Mouse (Mus musculus): Measurements from ENCODE around the gene Timmdc1. TPM values are rescaled to one million over a fixed set of nuclear protein-coding genes. Genes with fewer than 3 reads are reported as not detected.

Timmdc1 gene
- 19.7 and 19.9 TPM in 2 replicates for polyA plus RNA-seq (2016; fragmentation: Nextera tagmentation; extraction: Ambion mirVana)

DNA sequence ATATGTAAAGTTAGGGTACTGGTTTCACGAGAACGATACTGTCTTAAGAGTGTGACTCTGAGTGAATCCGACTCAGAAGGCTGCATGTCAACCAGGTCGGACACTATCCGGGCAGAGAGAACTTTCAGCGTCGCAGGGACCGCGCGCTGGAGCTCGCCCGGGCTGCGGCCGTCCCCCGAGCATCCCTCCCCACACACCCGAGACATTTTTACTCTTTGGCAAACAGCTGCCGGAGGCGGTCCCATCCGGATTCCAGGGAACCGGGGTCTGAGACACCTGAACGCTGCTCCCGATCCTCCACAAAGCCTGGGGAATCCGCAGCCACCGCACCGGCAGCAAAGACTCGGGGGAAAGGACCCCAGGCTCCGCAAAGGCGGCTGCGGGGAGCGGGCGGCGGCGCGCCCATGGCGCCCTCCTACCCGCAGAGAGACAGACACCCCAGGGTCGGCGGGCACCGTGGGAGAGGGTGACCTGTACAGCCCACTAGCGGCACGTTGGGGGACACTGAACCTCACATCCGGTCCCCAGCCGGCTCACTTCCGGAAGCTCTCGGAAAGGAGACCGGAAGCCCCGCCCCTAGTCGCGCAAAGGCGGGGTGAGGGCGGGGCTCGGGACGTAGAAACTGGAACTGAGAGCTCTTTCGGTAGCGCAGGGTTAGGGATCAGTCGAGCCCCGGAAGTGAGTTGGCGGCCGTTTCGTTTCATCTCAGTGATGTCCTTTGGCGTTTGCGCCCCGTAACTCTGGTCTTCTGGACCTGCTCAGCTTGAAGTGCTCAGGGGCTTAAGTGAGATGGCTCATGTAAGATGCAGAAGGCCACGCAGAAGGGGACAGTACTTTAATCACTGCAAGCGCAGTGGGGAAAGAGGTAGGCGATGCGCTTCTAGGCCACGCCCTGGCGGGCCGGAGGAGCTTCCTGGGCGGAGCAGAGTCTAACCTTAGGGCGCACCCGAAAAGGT, at the start of gene Timmdc1:
Gene Timmdc1 (minus strand): TSS at position 535 of the 956 bp plus-strand sequence.
- peak within 1 kb of the TSS; percentile 87 for H3K4me2 ChIP-seq
- WGBS (ENCODE audit: insufficient replicate concordance): under 1% methylated on average over 69 of the region's 73 CpGs
- H3K27ac ChIP-seq: peak within 1 kb of the TSS; percentile 99
- peaks cover 44% of the 10 kb centered on the region for H3K36me3 ChIP-seq
- peaks cover 23% of the 10 kb centered on the region for H3K4me1 ChIP-seq
- H3K27me3 ChIP-seq (replicated peaks): no peaks in the 10 kb centered on the region
- peak within 1 kb of the TSS; percentile 91 for H3K4me3 ChIP-seq
- H3K9ac ChIP-seq: peak within 1 kb of the TSS; percentile 94
- no peaks in the 10 kb centered on the region for H3K9me3 ChIP-seq (replicated peaks)
- peak; percentile 98 for ATAC-seq

DNA sequence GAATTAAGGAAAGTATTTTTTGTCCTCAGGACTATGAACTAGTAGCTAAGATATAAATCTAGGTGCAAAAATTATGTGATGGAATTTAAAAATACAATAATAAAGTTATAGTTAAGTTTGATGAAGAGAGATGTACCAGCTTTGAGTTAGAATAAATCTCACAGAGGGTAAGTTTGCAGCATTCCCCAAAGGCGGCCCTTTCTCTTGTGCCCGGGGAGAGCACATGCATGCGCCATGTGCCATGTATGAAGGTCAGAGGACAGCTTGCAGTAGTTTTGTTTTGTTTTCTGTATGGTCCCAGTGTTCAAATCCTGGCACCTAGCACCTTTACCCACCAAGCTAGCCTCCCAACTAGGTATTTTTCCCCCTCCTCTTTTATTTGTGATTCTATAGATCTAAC, 49.0 kb upstream of the Timmdc1 start:
- no peak for ATAC-seq
- no peaks in the 10 kb centered on the region for H3K4me1 ChIP-seq
- no peak overlapping the region for H3K9ac ChIP-seq
- no peak overlapping the region for H3K4me3 ChIP-seq
- H3K9me3 ChIP-seq (replicated peaks): no peaks in the 10 kb centered on the region
- 88% methylated on average over 3 of the region's 3 CpGs for WGBS (ENCODE audit: insufficient replicate concordance)
- H3K4me2 ChIP-seq: no peak overlapping the region
- peaks cover 84% of the 10 kb centered on the region for H3K36me3 ChIP-seq
- no peaks in the 10 kb centered on the region for H3K27me3 ChIP-seq (replicated peaks)
- H3K27ac ChIP-seq: no peak overlapping the region

DNA sequence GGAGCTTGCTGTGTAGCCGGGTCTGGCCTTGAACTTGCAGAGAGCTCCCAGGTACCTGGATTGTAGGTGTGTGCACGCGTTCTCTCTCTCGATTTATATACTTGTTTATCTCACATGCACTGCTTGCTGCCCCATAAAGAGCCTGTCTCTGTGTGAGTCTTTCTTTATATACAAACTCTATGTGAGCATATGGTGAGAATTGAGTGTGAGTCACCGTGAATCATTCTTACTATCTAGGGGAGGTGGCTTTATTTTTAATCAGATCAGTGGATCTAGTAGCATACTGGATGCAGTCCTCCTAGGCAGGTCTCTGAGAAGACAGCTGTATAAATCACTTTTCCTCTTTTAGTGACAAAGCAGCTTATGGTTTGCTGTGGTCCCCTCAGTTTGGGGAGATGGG, 45.7 kb upstream of the Timmdc1 start:
- Histone ChIP-seq H3K36me3 (peaks cover 81% of the 10 kb centered on the region), H3K4me3 (no peak overlapping the region), H3K9me3 (replicated peaks) (no peaks in the 10 kb centered on the region), H3K4me2 (no peak overlapping the region), H3K9ac (no peak overlapping the region), H3K27me3 (replicated peaks) (no peaks in the 10 kb centered on the region), H3K27ac (no peak overlapping the region), H3K4me1 (peaks cover 14% of the 10 kb centered on the region)
- no peak for ATAC-seq
- WGBS (ENCODE audit: insufficient replicate concordance): 83% methylated on average over 5 of the region's 5 CpGs

DNA sequence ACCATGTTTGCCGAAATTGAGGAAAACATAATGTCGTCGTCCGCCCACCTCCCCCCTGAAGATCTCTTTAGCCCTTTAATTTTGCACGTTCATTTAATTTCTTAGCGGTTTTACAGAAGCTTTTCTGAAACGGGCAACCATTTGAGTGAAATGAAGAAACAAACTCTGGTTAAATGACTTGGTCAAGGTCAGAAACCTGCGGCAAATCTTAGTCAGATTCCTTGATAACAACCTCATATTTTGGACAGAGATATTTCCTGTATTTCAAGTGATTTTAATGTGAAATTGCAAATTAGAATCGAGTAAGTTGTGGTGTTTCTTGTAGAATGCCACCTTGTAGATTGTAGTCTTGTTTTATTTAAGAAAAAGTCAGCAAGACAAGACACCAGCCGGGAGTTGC, 41.1 kb upstream of the Timmdc1 start:
- peaks cover 20% of the 10 kb centered on the region for H3K4me1 ChIP-seq
- H3K9ac ChIP-seq: peak overlapping the region; percentile 90
- no peaks in the 10 kb centered on the region for H3K9me3 ChIP-seq (replicated peaks)
- H3K36me3 ChIP-seq: peaks cover 37% of the 10 kb centered on the region
- peaks cover 19% of the 10 kb centered on the region for H3K27me3 ChIP-seq (replicated peaks)
- H3K27ac ChIP-seq: no peak overlapping the region
- ATAC-seq: no peak
- WGBS (ENCODE audit: insufficient replicate concordance): 25% methylated on average over 10 of the region's 10 CpGs
- peak overlapping the region; percentile 81 for H3K4me2 ChIP-seq
- peak overlapping the region; percentile 96 for H3K4me3 ChIP-seq

DNA sequence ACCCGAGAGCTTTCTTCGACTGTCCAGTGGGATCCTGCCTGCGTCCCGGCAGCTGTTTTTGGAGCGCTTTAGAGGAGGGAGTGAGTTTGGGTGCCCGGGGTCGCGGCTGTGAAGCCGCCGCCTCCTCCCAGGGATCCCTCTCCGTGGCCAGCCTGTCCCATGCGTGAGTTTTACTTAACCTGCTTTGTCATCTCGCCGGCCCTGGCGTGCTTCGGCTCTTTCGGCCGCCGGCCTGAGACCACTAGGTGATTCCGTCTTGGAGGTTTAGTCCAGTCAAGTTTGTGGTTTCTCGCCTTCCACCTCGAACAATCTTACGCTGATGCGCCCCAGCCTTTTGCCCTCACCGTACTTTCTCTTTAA, 40.5 kb upstream of the Timmdc1 start:
- Histone ChIP-seq H3K4me3 (peak overlapping the region; percentile 96), H3K36me3 (peaks cover 32% of the 10 kb centered on the region), H3K27me3 (replicated peaks) (peaks cover 23% of the 10 kb centered on the region), H3K9me3 (replicated peaks) (no peaks in the 10 kb centered on the region), H3K4me1 (peaks cover 20% of the 10 kb centered on the region), H3K9ac (peak overlapping the region; percentile 90), H3K27ac (peak overlapping the region; percentile 86), H3K4me2 (peak overlapping the region; percentile 81)
- peak; percentile 69 for ATAC-seq
- WGBS (ENCODE audit: insufficient replicate concordance): under 1% methylated on average over 25 of the region's 25 CpGs

DNA sequence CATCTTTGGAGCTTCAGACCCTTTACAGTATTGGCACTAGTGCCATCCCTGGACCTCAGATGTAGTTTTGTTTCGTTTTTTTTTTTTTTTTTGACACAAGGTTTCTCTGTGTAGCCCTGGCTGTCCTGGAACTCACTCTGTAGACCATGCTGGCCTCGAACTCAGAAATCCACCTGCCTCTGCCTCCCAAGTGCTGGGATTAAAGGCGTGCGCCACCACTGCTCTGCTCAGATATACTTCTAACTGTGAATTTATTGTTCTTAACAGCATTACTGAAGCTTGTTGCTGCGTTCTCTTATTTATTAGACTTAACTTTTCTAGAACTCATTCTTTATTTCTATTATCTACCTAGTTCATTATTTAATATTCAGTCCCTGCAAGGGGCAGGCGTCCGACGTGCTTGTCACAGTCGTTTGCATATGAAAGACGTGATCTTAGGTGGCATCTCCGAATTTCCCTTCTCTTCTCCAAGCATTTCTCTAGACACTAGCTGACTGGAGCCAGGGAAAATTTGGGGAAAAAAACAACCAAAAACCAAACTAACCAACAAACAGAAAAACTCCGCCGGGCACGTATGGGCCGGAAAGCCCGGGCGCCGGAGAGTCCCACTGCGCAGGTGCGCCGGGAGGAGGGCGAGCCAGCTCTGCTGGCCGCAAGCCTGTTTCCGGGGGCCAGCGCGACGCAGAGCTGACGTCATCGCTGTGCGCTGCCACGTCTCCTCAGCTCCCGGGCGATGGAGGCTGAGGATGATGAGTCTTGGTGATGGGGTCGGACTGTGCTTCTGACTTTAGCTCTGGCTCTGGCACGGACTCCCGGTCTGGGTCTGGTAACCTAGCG, 39.9 kb upstream of the Timmdc1 start:
- Histone ChIP-seq H3K36me3 (peaks cover 27% of the 10 kb centered on the region), H3K27ac (peak overlapping the region; percentile 86), H3K9me3 (replicated peaks) (no peaks in the 10 kb centered on the region), H3K9ac (peak overlapping the region; percentile 90), H3K4me3 (peak overlapping the region; percentile 96), H3K4me1 (peaks cover 20% of the 10 kb centered on the region), H3K4me2 (peak overlapping the region; percentile 81), H3K27me3 (replicated peaks) (peaks cover 26% of the 10 kb centered on the region)
- peak; percentile 95 for ATAC-seq
- WGBS (ENCODE audit: insufficient replicate concordance): 6% methylated on average over 37 of the region's 37 CpGs

DNA sequence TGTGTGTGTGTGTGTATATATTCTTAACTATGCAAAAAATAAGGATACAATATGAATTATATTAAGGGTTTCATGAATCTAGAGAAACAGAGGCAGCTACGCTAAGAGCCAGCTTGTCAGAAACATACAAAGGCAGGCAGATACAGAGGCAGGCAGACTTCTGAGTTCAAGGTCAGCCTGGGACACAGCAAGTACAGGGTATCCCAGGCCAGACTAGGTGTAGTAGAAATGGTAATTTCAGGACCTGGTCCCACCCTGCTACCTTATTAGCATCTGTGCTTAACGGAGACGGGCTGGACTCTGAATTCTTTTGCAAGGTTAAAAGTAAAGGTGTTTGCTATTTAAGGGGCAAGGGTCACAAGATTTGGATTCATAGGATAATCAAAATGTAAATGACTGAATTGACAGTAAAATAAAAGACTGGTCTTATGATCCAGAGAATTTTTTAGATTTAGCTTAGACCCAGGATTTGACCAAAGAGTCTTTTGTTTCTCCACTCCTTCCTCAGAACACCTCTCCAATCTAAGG, 35.8 kb upstream of the Timmdc1 start, which contains the start of gene Tmem39a:
Gene Tmem39a (plus strand): TSS at position 478 of the 528 bp plus-strand sequence.
- WGBS (ENCODE audit: insufficient replicate concordance): 72% methylated on average over 3 of the region's 3 CpGs
- Histone ChIP-seq H3K9me3 (replicated peaks) (no peaks in the 10 kb centered on the region), H3K4me3 (no peak within 1 kb of the TSS), H3K9ac (no peak within 1 kb of the TSS), H3K4me2 (no peak within 1 kb of the TSS), H3K36me3 (no peaks in the 10 kb centered on the region), H3K27me3 (replicated peaks) (peaks cover 59% of the 10 kb centered on the region), H3K27ac (no peak within 1 kb of the TSS), H3K4me1 (peaks cover 7% of the 10 kb centered on the region)
- ATAC-seq: no peak

DNA sequence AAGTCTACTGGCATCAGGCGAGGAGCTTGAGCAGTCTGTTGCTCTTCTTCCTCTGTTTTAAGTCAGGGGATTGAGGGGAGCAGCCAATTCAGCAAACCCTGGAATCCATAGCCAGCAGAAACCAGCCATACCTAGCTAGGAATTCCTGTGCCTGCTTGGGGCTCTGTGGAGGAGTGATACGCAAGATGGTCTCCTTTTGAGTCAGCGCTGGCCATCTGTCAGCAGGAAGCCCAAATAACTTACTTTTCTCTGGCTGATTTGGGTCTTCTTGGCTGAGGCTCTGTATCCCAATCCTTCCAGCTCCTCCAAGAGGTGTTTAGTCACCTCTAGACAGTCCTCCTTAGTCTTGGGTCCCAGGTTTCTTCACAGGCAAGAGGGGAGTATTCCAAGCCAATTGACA, 33.5 kb upstream of the Timmdc1 start:
- no peak overlapping the region for H3K4me3 ChIP-seq
- peaks cover 80% of the 10 kb centered on the region for H3K27me3 ChIP-seq (replicated peaks)
- ATAC-seq: no peak
- WGBS (ENCODE audit: insufficient replicate concordance): 72% methylated on average over 3 of the region's 3 CpGs
- H3K27ac ChIP-seq: no peak overlapping the region
- H3K36me3 ChIP-seq: no peaks in the 10 kb centered on the region
- H3K4me1 ChIP-seq: no peaks in the 10 kb centered on the region
- no peak overlapping the region for H3K4me2 ChIP-seq
- H3K9me3 ChIP-seq (replicated peaks): no peaks in the 10 kb centered on the region
- H3K9ac ChIP-seq: no peak overlapping the region

DNA sequence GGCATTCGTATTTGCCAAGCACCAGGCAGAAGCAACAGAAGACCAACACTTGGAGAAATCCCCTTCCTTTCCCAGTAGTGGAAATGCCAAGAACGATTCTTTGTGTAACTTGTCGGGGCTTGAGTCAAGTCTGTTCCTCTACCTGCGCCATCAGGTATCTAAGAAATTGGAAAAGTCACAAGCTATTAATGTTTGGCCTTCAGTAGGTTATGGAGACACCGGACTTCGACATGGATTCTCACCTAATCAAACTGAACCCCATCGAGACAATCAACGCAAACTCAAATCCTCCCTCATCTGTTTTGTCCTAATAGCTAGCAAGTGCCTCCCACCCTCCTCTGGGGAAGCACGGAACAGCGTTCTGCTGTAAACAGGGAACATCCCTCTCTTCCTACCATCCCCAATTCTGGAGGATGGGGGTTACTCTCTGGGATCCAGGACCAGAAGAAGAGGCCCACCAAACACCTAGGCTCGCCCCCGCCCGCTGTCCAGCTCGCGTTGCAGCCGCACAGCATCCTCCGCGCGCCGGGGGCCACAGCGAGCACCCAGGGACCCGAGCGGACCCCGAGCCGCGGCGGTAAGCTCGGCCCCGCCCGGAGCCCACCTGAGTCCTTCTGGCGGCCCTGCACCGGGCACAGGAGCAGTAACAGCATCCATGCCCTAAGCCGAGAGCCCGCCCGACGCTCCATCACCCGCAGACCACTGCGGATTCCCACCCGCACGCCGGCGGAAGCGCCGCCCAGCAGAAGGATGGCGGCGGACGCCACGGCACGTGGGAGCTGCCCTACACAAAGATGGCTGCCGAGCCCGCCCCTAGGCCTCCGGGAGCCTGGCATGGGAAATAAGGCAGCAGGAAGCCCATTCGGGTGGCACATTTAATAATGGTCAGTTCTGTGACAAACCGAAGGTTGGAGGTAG, 27.3 kb upstream of the Timmdc1 start, which contains the start of gene Poglut1:
Gene Poglut1 (minus strand): TSS at position 780 of the 918 bp plus-strand sequence.
- ATAC-seq: peak; percentile 76
- peak within 1 kb of the TSS; percentile 75 for H3K9ac ChIP-seq
- H3K36me3 ChIP-seq: peaks cover 31% of the 10 kb centered on the region
- H3K4me1 ChIP-seq: peaks cover 25% of the 10 kb centered on the region
- peak within 1 kb of the TSS; percentile 86 for H3K4me2 ChIP-seq
- no peaks in the 10 kb centered on the region for H3K9me3 ChIP-seq (replicated peaks)
- no peak within 1 kb of the TSS; the same call in 1 of the 2 replicates for H3K27ac ChIP-seq
- peak within 1 kb of the TSS; percentile 76 for H3K4me3 ChIP-seq
- WGBS (ENCODE audit: insufficient replicate concordance): 2% methylated on average over 54 of the region's 54 CpGs
- peaks cover 30% of the 10 kb centered on the region for H3K27me3 ChIP-seq (replicated peaks)

DNA sequence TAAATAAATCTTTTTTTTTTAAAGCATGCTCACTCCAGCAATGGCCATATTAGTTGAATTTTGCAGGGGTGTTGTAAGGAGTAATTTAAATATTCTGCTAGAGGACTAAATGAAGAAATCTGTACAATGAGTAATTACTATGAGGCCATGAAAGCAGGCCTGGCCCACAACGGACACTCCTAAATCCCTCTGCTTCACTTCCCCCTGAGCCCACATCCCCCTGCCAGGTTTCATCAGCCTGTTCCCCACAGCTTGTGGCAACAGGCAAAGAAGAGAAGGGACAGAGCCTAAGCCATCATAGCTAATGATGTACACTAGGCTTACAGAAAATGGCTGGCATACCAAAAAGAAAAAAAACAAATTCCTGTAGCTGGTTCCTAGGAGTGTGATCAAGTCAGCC, 25.5 kb upstream of the Timmdc1 start:
- Histone ChIP-seq H3K4me1 (peaks cover 25% of the 10 kb centered on the region), H3K9ac (no peak overlapping the region), H3K27me3 (replicated peaks) (peaks cover 17% of the 10 kb centered on the region), H3K27ac (no peak overlapping the region), H3K36me3 (peaks cover 46% of the 10 kb centered on the region), H3K9me3 (replicated peaks) (no peaks in the 10 kb centered on the region), H3K4me2 (no peak overlapping the region), H3K4me3 (no peak overlapping the region)
- ATAC-seq: no peak
- WGBS (ENCODE audit: insufficient replicate concordance): 76% methylated on average over 1 of the region's 1 CpGs
